Mouse (Mus musculus): ENCODE measurements around the gene Metap1d.

Gene Metap1d

GRCm38 (mm10) chr2:71475760-71476159 lies 22.7 kb downstream of the Metap1d start:
- DNase-seq: no peak

GRCm38 (mm10) chr2:71477787-71478186 lies 24.7 kb downstream of the Metap1d start:
- no peak for DNase-seq

GRCm38 (mm10) chr2:71479917-71480316 lies 26.8 kb downstream of the Metap1d start:
- DNase-seq: no peak

GRCm38 (mm10) chr2:71481825-71482224 lies 28.7 kb downstream of the Metap1d start:
- DNase-seq: no peak

- DNase-seq: no peak
These were observed 30.1 kb downstream of the Metap1d start for GRCm38 (mm10) chr2:71483046-71483716.

GRCm38 (mm10) chr2:71483717-71484066 lies 30.6 kb downstream of the Metap1d start:
- no peak for DNase-seq

GRCm38 (mm10) chr2:71491295-71491694 lies 38.2 kb downstream of the Metap1d start:
- no peak for DNase-seq

GRCm38 (mm10) chr2:71493161-71493683 lies 40.1 kb downstream of the Metap1d start:
- DNase-seq: no peak

- DNase-seq: no peak
These were observed 41.4 kb downstream of the Metap1d start for GRCm38 (mm10) chr2:71494503-71494902.

- DNase-seq: no peak
These were observed 41.9 kb downstream of the Metap1d start for GRCm38 (mm10) chr2:71494971-71495370.

GRCm38 (mm10) chr2:71497175-71497574 lies 44.1 kb downstream of the Metap1d start:
- no peak for DNase-seq

- peak; percentile 3 for DNase-seq
These were observed 46.5 kb downstream of the Metap1d start for GRCm38 (mm10) chr2:71499276-71500230.

GRCm38 (mm10) chr2:71504852-71505251 lies 51.8 kb downstream of the Metap1d start:
- no peak for DNase-seq

- DNase-seq: no peak
These were observed 58.1 kb downstream of the Metap1d start for GRCm38 (mm10) chr2:71511209-71511608.

- no peak for DNase-seq
These were observed 59.2 kb downstream of the Metap1d start for GRCm38 (mm10) chr2:71512326-71512725.

GRCm38 (mm10) chr2:71516995-71517394 lies 63.9 kb downstream of the Metap1d start:
- no peak for DNase-seq

GRCm38 (mm10) chr2:71517466-71518099 lies 64.5 kb downstream of the Metap1d start:
- no peak for DNase-seq

- DNase-seq: no peak
These were observed 69.8 kb downstream of the Metap1d start for GRCm38 (mm10) chr2:71522871-71523270.

- no peak for DNase-seq
These were observed 70.4 kb downstream of the Metap1d start for GRCm38 (mm10) chr2:71523431-71523830.

- no peak for DNase-seq
These were observed 71.7 kb downstream of the Metap1d start for GRCm38 (mm10) chr2:71524763-71525162.

GRCm38 (mm10) chr2:71526595-71527322 lies 73.7 kb downstream of the Metap1d start:
- no peak for DNase-seq

GRCm38 (mm10) chr2:71527323-71528013 lies 74.4 kb downstream of the Metap1d start:
- DNase-seq: no peak
